Mouse (Mus musculus) cerebellum, adult 2 months (tissue): ENCODE results near the gene Plcb4. TPM values are rescaled to one million over a fixed set of nuclear protein-coding genes. Genes with fewer than 3 reads are reported as not detected.
"Not testable (repeated sequence)": the region's sequence is repeated elsewhere in the genome, so short reads cannot be mapped to it uniquely, and the experiment has no call there.

Experiments
- DNase-seq, 2 experiments: peaks; one replicate each; pipeline ENCODE4 v3.0.0; 2021
- H3K27ac ChIP-seq: fragments of 200-500 bp; 2 replicates; pipeline ENCODE4 v1.5.1; 2012; ENCODE audit warnings: low read length, control low read depth, inconsistent platforms; ENCODE audit not compliant: insufficient read depth
- H3K27me3 ChIP-seq: fragments of 200-500 bp; 2 replicates; pipeline ENCODE4 v1.6.1; 2012; ENCODE audit warnings: inconsistent platforms, mild to moderate bottlenecking, low read length, moderate library complexity; ENCODE audit not compliant: control insufficient read depth, insufficient read depth
- H3K4me1 ChIP-seq: fragments of 200-500 bp; 2 replicates; pipeline ENCODE4 v1.6.1; 2011; ENCODE audit warnings: low read length; ENCODE audit not compliant: control insufficient read depth, insufficient read depth
- H3K4me3 ChIP-seq: fragments of 200-500 bp; replicated peaks from 2 replicates; pipeline ENCODE3; 2011; ENCODE audit warnings: mild to moderate bottlenecking, low read depth, low read length, control low read depth; ENCODE audit not compliant: insufficient read depth
- CTCF ChIP-seq: fragments of 200-500 bp; IDR thresholded peaks from 2 replicates; pipeline ENCODE4 v1.5.1; 2011; ENCODE audit warnings: low read depth, mild to moderate bottlenecking, control low read depth, low read length, moderate library complexity, borderline replicate concordance; ENCODE audit not compliant: insufficient read depth
- POLR2A ChIP-seq: fragments of 200-500 bp; IDR thresholded peaks from 2 replicates; pipeline ENCODE4 v1.6.1; 2011; ENCODE audit warnings: low read length, control low read depth, borderline replicate concordance; ENCODE audit not compliant: insufficient read depth
- WGBS: fragments of 180-500 bp; shearing (Covaris S2); methylation state at CpG from one replicate; pipeline ENCODE4 v1.1.7; 2018; 5-methylcytosine and 5-hydroxymethylcytosine counted together
- polyA plus RNA-seq: library from polyadenylated mRNA; depleted of rRNA; stranded (reverse); fragments of >200 nt; gene quantifications from 2 replicates; pipeline ENCODE4 v1.2.3, GENCODE M21; 2012

The Plcb4 gene
- polyA plus RNA-seq, 1 experiment: 166 TPM

DNA sequence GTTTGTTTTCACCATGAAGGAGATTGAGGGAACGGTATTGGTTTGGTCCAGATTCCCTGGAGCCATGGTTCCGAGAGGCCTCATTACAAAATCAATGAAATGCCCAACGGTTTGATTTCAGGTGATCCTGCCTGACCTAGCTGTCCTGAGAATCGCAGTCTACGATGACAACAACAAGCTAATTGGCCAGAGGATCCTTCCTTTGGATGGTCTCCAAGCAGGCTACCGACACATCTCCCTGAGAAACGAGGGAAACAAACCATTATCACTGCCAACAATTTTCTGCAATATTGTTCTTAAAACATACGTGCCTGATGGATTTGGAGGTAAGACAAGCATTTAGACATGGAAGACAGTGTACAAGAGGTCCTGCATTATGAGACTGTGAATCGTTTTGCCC lies 317.2 kb downstream of the Plcb4 start:
- Histone ChIP-seq H3K4me3 (no peak overlapping the region), H3K27me3 (no peaks in the 10 kb centered on the region), H3K27ac (no peak overlapping the region), H3K4me1 (peaks cover 4% of the 10 kb centered on the region; the same call in 1 of the 2 replicates)
- DNase-seq: peak in 1 of 2 experiments; percentile 53
- TF ChIP-seq CTCF (no peak), POLR2A (no peak)
- 34% methylated on average over 9 of the region's 9 CpGs for WGBS

- H3K4me1 ChIP-seq: peaks cover 4% of the 10 kb centered on the region; the same call in 1 of the 2 replicates
- no peak overlapping the region for H3K27ac ChIP-seq
- no peaks in the 10 kb centered on the region for H3K27me3 ChIP-seq
- TF ChIP-seq POLR2A (no peak), CTCF (no peak)
- 72% methylated on average over 5 of the region's 5 CpGs for WGBS
- no peak overlapping the region for H3K4me3 ChIP-seq
- no peak for DNase-seq
Observed at GRCm38 (mm10) chr2:135978790-135979189, 320.0 kb downstream of the Plcb4 start.

DNA sequence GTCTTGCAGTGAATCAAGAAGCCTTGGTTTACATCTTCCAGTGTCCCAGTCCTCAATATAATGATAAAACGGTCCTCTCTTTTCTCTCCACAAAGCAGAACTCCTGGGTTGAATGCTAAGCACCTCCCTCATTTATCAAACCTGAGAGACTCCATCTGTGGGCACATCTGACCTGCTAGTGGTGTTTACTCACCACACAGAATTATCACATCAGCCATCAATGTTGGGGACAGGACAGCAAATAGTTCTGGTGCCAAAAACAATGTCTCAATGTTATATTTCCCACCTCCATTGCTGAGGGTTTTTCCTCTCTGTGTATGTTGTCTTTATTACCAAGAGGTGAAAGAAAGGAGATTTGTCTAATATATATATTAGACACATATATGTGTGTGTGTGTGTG lies 321.6 kb downstream of the Plcb4 start:
- TF ChIP-seq POLR2A (no peak), CTCF (no peak)
- WGBS: 75% methylated on average over 1 of the region's 1 CpGs
- Histone ChIP-seq H3K4me1 (peaks cover 4% of the 10 kb centered on the region; the same call in 1 of the 2 replicates), H3K27me3 (no peaks in the 10 kb centered on the region), H3K27ac (no peak overlapping the region), H3K4me3 (no peak overlapping the region)
- DNase-seq: no peak

DNA sequence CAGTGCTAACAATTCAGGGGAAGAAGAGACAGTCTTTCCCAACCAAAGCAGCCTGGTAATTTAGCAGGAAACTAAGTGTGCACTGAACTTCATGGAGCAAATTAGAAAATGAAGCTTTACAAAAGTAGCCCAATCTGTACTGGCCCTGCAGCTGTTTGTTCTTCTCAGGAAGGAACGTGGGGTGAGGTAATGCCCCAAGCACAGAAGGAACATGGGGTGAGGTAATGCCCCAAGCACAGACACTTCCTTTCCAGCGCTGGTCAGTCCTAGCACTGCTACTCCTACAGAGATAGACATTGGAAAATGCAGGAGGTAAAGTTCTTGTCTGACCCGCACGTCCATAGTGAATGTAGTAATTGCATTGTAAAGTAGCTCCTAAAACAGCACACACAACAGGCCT lies 325.2 kb downstream of the Plcb4 start:
- Histone ChIP-seq H3K4me3 (no peak overlapping the region), H3K4me1 (peaks cover 7% of the 10 kb centered on the region), H3K27me3 (no peaks in the 10 kb centered on the region), H3K27ac (no peak overlapping the region)
- TF ChIP-seq CTCF: no peak
- no peak for TF ChIP-seq POLR2A
- WGBS: 91% methylated on average over 4 of the region's 4 CpGs
- no peak for DNase-seq

GRCm38 (mm10) chr2:135985536-135986265 lies 326.9 kb downstream of the Plcb4 start:
- Histone ChIP-seq H3K4me3 (no peak overlapping the region), H3K27ac (no peak overlapping the region), H3K4me1 (peaks cover 12% of the 10 kb centered on the region), H3K27me3 (no peaks in the 10 kb centered on the region)
- DNase-seq: no peak
- 86% methylated on average over 15 of the region's 15 CpGs for WGBS
- TF ChIP-seq CTCF: peak; percentile 51
- no peak for TF ChIP-seq POLR2A

DNA sequence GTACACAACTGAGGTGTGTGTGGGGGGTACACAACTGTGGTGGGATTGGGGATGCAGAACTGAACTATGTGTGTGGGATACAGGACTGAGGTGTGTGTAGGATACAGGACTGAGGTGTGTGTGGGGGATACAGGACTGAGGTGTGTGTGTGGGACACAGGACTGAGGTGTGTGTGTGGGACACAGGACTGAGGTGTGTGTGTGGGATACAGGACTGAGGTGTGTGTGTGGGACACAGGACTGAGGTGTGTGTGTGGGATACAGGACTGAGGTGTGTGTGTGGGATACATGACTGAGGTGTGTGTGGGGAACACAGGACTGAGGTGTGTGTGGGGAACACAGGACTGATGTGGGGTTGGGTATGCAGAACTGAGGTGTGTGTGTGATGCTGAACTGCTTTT lies 329.7 kb downstream of the Plcb4 start:
- not testable (repeated sequence) for H3K4me3 ChIP-seq, H3K27me3 ChIP-seq, DNase-seq, H3K27ac ChIP-seq
- peaks cover 12% of the 10 kb centered on the region for H3K4me1 ChIP-seq

DNA sequence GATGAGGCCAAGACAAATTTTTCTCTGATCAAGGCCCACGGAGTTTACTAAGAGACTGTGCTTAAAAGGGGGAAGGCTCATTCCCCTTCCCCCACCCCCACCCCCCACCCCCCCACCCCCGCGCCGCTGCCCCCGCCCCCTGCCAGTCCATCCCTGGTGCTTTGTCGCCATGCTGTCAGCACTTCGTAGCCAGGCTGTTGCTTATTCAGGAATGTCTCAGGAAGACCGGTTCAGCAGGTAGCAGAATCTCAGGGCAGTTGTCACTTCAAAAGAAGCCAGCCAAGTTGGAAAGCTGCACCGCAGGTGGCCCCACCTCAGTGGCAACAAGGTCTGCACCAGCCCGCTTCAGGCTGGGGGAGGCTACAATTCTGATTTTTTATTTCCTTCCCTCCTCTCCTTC lies 331.9 kb downstream of the Plcb4 start:
- H3K27ac ChIP-seq, DNase-seq, H3K27me3 ChIP-seq, H3K4me3 ChIP-seq: not testable (repeated sequence)
- peaks cover 12% of the 10 kb centered on the region for H3K4me1 ChIP-seq
- 43% methylated on average over 10 of the region's 10 CpGs for WGBS

DNA sequence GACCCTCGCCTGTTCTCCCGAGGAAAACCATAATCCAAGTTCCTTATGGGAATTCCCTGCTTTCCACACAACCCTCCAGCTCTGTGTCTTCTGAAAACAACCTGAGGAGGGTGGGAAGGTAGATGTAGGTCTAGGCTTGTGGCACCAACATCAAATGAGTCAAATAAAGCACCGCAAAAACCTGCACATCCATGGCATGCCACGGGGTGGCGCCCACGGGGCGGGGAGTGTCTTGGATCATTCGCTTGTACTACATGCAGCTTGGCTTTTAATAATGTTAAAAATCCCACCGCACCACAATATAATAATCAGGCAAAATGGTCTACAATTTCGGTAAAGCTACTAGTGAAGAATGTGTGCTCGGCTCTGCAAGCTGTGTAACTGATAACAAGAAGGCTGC lies 334.5 kb downstream of the Plcb4 start:
- TF ChIP-seq CTCF (peak; percentile 64; the same call in 1 of the 2 replicates), POLR2A (no peak)
- no peak overlapping the region for H3K4me3 ChIP-seq
- H3K27me3 ChIP-seq: no peaks in the 10 kb centered on the region
- peaks cover 21% of the 10 kb centered on the region for H3K4me1 ChIP-seq
- no peak overlapping the region for H3K27ac ChIP-seq
- WGBS: 85% methylated on average over 11 of the region's 11 CpGs
- no peak for DNase-seq

- 81% methylated on average over 4 of the region's 4 CpGs for WGBS
- H3K27ac ChIP-seq: no peak overlapping the region
- H3K4me1 ChIP-seq: peaks cover 9% of the 10 kb centered on the region
- no peak overlapping the region for H3K4me3 ChIP-seq
- H3K27me3 ChIP-seq: no peaks in the 10 kb centered on the region
- TF ChIP-seq CTCF: no peak
- no peak for TF ChIP-seq POLR2A
- DNase-seq: no peak
Observed at GRCm38 (mm10) chr2:135995196-135995595, 336.4 kb downstream of the Plcb4 start.
